Mouse (Mus musculus): ENCODE measurements around the gene Kmt2d. TPM values are rescaled to one million over a fixed set of nuclear protein-coding genes. Genes with fewer than 3 reads are reported as not detected.

The Kmt2d gene
- polyA plus RNA-seq, 1 experiment from 2014 or later = 8.5 TPM

DNA sequence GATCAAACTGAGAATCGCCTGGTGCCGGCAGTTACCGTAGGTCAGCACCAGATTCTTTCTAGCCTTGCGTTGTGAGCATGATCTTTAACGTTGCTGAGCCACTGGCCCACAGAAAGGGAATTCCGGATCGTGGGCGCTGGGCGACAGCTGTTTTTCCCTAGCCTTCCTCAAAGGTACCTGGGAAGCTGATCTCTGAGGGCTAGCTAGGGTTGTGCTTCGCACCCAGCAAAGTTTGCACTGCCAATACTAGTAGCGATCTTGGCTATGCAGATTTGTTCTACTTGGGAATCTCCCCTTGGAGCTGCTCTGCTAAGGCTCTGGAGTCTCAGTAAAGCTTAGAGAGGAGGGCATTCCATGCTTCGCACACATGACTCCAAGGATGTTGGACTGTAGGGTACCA lies 79.8 kb downstream of the Kmt2d start:
- H3K27ac ChIP-seq (ENCODE audit: low read length) = no peak overlapping the region
- no peak for ATAC-seq (replicated peaks; ENCODE audit: extremely low read depth, insufficient read depth, low FRiP score)
- H3K4me2 ChIP-seq (ENCODE audit: low read depth, low read length) = peak overlapping the region; percentile 61
- H3K36me3 ChIP-seq (ENCODE audit: control insufficient read depth, insufficient read depth) = no peaks in the 10 kb centered on the region
- peaks cover 95% of the 10 kb centered on the region for H3K27me3 ChIP-seq (ENCODE audit: control insufficient read depth, insufficient read depth, low read length)
- H3K4me3 ChIP-seq (ENCODE audit: low read length) = peak overlapping the region; percentile 48
- H3K9ac ChIP-seq (ENCODE audit: low read length) = 0 out of 2 replicates have a peak overlapping the region, but pooled peaks have one; percentile 33
- H3K4me1 ChIP-seq (ENCODE audit: control insufficient read depth, insufficient read depth, low read length) = peaks cover 27% of the 10 kb centered on the region
- 1% methylated on average over 12 of the region's 12 CpGs for WGBS
- no peaks in the 10 kb centered on the region for H3K9me3 ChIP-seq (replicated peaks; ENCODE audit: control insufficient read depth, low read length)

DNA sequence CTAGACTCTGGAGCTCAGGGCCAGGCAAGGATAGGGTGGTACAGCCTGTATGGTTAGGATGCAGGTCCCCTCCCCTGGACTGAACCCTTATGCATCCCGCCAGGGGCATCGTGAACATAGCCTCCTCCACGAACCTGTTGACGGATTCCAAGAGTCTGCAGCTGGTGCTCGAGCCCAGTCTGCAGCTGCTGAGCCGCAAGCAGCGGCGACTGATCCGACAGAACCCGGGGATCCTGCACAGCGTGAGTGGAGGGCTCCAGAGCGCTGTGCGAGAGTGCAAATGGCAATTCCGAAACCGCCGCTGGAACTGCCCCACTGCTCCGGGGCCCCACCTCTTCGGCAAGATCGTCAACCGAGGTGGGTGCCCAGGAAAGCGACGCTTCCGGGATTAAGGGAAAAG lies 80.2 kb downstream of the Kmt2d start:
- H3K4me2 ChIP-seq (ENCODE audit: low read depth, low read length) = peak overlapping the region; percentile 61
- H3K9me3 ChIP-seq (replicated peaks; ENCODE audit: control insufficient read depth, low read length) = 0 out of 2 replicates have a peak, but pooled peaks cover 2% of the 10 kb centered on the region
- WGBS = 2% methylated on average over 23 of the region's 23 CpGs
- H3K4me1 ChIP-seq (ENCODE audit: control insufficient read depth, insufficient read depth, low read length) = peaks cover 27% of the 10 kb centered on the region
- 0 out of 2 replicates have a peak overlapping the region, but pooled peaks have one; percentile 33 for H3K9ac ChIP-seq (ENCODE audit: low read length)
- peak overlapping the region; percentile 48 for H3K4me3 ChIP-seq (ENCODE audit: low read length)
- H3K27ac ChIP-seq (ENCODE audit: low read length) = no peak overlapping the region
- H3K27me3 ChIP-seq (ENCODE audit: control insufficient read depth, insufficient read depth, low read length) = peaks cover 91% of the 10 kb centered on the region
- no peaks in the 10 kb centered on the region for H3K36me3 ChIP-seq (ENCODE audit: control insufficient read depth, insufficient read depth)
- ATAC-seq (replicated peaks; ENCODE audit: extremely low read depth, insufficient read depth, low FRiP score) = no peak

DNA sequence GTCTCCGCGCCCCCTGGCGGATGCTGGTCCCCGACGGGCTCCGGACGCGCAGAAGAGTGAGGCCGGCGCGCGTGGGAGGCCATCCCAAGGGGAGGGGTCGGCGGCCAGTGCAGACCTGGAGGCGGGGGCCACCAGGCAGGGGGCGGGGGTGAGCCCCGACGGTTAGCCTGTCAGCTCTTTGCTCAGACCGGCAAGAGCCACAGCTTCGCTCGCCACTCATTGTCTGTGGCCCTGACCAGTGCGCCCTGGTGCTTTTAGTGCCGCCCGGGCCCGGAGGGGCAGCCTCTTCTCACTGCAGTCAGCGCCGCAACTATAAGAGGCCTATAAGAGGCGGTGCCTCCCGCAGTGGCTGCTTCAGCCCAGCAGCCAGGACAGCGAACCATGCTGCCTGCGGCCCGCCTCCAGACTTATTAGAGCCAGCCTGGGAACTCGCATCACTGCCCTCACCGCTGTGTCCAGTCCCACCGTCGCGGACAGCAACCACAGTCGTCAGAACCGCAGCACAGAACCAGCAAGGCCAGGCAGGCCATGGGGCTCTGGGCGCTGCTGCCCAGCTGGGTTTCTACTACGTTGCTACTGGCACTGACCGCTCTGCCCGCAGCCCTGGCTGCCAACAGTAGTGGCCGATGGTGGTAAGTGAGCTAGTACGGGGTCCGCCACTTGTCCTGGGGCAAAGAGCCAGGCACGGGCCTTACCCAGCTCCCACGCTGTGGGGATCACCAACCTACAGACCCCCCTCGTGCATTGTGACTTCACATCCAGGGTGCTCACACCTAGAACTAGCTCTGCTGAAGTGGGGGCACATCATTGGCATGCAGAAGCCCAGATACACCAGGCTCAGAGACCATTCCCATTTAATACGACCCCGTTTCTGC lies 81.1 kb downstream of the Kmt2d start, which contains the start of gene Wnt1:
TSS of gene Wnt1 (plus strand) at position 197 of the 875 bp plus-strand sequence.
- Histone ChIP-seq H3K9ac (ENCODE audit: low read length) (0 out of 2 replicates have a peak within 1 kb of the TSS, but pooled peaks have one; percentile 33), H3K4me1 (ENCODE audit: control insufficient read depth, insufficient read depth, low read length) (peaks cover 27% of the 10 kb centered on the region), H3K27ac (ENCODE audit: low read length) (no peak within 1 kb of the TSS), H3K27me3 (ENCODE audit: control insufficient read depth, insufficient read depth, low read length) (peaks cover 82% of the 10 kb centered on the region), H3K36me3 (ENCODE audit: control insufficient read depth, insufficient read depth) (no peaks in the 10 kb centered on the region), H3K4me2 (ENCODE audit: low read depth, low read length) (peak within 1 kb of the TSS; percentile 61), H3K9me3 (replicated peaks; ENCODE audit: control insufficient read depth, low read length) (0 out of 2 replicates have a peak, but pooled peaks cover 4% of the 10 kb centered on the region), H3K4me3 (ENCODE audit: low read length) (peak within 1 kb of the TSS; percentile 48)
- no peak for ATAC-seq (replicated peaks; ENCODE audit: extremely low read depth, insufficient read depth, low FRiP score)
- WGBS = 4% methylated on average over 51 of the region's 51 CpGs

DNA sequence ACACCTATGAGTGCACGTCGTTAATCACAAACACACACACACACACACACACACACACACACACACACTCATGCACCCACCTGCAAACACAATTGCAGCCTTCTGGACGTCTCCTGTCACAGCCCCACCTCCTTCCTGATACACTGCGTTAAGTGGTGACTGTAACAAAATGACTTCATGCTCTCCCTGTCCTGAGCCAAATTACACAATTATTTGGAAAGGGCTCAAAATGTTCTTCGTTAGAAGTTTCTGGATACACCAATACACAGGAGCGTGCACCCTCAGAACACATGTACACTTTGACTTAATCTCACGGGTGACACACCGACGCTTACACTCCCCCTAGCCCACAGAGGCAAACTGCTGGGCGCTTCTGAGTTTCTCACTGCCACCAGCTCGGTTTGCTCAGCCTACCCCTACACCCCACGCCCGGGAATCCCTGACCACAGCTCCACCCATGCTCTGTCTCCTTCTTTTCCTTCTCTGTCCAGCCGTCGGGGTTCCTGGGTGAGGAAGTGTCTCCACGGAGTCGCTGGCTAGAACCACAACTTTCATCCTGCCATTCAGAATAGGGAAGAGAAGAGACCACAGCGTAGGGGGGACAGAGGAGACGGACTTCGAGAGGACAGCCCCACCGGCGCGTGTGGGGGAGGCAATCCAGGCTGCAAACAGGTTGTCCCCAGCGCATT lies 81.9 kb downstream of the Kmt2d start:
- no peak overlapping the region for H3K27ac ChIP-seq (ENCODE audit: low read length)
- H3K4me2 ChIP-seq (ENCODE audit: low read depth, low read length) = 0 out of 2 replicates have a peak overlapping the region, but pooled peaks have one; percentile 23
- peaks cover 27% of the 10 kb centered on the region for H3K4me1 ChIP-seq (ENCODE audit: control insufficient read depth, insufficient read depth, low read length)
- ATAC-seq (replicated peaks; ENCODE audit: extremely low read depth, insufficient read depth, low FRiP score) = no peak
- 12% methylated on average over 24 of the region's 24 CpGs for WGBS
- H3K27me3 ChIP-seq (ENCODE audit: control insufficient read depth, insufficient read depth, low read length) = peaks cover 74% of the 10 kb centered on the region
- H3K4me3 ChIP-seq (ENCODE audit: low read length) = no peak overlapping the region
- 0 out of 2 replicates have a peak, but pooled peaks cover 4% of the 10 kb centered on the region for H3K9me3 ChIP-seq (replicated peaks; ENCODE audit: control insufficient read depth, low read length)
- no peak overlapping the region for H3K9ac ChIP-seq (ENCODE audit: low read length)
- no peaks in the 10 kb centered on the region for H3K36me3 ChIP-seq (ENCODE audit: control insufficient read depth, insufficient read depth)

DNA sequence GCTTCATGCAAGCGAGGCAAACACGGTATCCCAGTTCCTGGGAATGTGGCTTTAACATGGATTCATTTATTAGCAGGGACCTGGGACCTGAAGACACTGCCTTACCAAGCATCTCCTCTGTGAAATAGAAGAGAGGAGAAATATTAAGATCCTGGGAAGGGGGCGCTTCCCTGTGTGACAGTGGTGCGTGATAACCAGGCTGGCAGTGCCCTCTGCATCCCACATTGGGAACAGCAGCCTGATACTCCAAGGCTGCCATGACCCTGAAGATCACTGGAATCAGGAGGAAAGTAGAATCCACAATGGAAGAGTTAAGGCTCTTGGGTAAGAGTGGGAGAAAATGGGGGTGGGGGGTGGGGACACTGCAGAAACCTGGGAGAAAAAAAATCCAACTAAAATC lies 83.1 kb downstream of the Kmt2d start:
- 43% methylated on average over 4 of the region's 4 CpGs for WGBS
- Histone ChIP-seq H3K4me3 (ENCODE audit: low read length) (no peak overlapping the region), H3K9ac (ENCODE audit: low read length) (no peak overlapping the region), H3K36me3 (ENCODE audit: control insufficient read depth, insufficient read depth) (no peaks in the 10 kb centered on the region), H3K27me3 (ENCODE audit: control insufficient read depth, insufficient read depth, low read length) (peaks cover 62% of the 10 kb centered on the region), H3K9me3 (replicated peaks; ENCODE audit: control insufficient read depth, low read length) (0 out of 2 replicates have a peak, but pooled peaks cover 4% of the 10 kb centered on the region), H3K4me2 (ENCODE audit: low read depth, low read length) (no peak overlapping the region), H3K27ac (ENCODE audit: low read length) (no peak overlapping the region), H3K4me1 (ENCODE audit: control insufficient read depth, insufficient read depth, low read length) (peaks cover 23% of the 10 kb centered on the region)
- ATAC-seq (replicated peaks; ENCODE audit: extremely low read depth, insufficient read depth, low FRiP score) = no peak

DNA sequence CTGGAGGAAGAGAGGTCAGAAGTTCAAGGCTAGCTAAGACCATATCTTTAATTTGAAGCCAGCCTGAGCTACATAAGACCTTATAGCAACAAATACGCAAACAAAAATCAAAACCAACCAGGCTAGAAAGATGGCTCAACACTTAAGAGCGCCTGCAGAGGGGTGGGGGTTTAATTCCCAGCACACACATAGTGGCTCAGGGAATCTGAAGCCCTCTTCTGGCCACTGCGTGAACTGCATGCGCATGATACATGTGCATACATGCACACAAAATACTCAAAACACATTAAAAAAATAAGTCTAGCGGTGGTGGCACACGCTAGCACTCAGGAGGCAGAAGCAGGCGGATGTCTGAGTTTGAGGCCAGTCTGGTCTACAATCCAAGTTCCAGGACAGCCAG lies 85.3 kb downstream of the Kmt2d start:
- no peak for ATAC-seq (replicated peaks; ENCODE audit: extremely low read depth, insufficient read depth, low FRiP score)
- Histone ChIP-seq H3K27me3 (ENCODE audit: control insufficient read depth, insufficient read depth, low read length) (peaks cover 51% of the 10 kb centered on the region), H3K9ac (ENCODE audit: low read length) (no peak overlapping the region), H3K27ac (ENCODE audit: low read length) (no peak overlapping the region), H3K36me3 (ENCODE audit: control insufficient read depth, insufficient read depth) (no peaks in the 10 kb centered on the region), H3K4me3 (ENCODE audit: low read length) (no peak overlapping the region), H3K9me3 (replicated peaks; ENCODE audit: control insufficient read depth, low read length) (0 out of 2 replicates have a peak, but pooled peaks cover 4% of the 10 kb centered on the region), H3K4me1 (ENCODE audit: control insufficient read depth, insufficient read depth, low read length) (peaks cover 5% of the 10 kb centered on the region), H3K4me2 (ENCODE audit: low read depth, low read length) (no peak overlapping the region)
- WGBS = 31% methylated on average over 7 of the region's 7 CpGs

Other genes with a start within 250 kb of the Kmt2d start
- 8.2 and 10.5 TPM in 2 replicates for gene Cacnb3, start 240.4 kb downstream of the Kmt2d start, polyA plus RNA-seq (2015; fragmentation: Nextera tagmentation; extraction: Ambion mirVana)
- 15.2 and 18.3 TPM in 2 replicates for gene Ddx23, start 208.3 kb downstream of the Kmt2d start, polyA plus RNA-seq (2015; fragmentation: Nextera tagmentation; extraction: Ambion mirVana)
- gene Rnd1, start 193.7 kb downstream of the Kmt2d start, polyA plus RNA-seq (2015; fragmentation: Nextera tagmentation; extraction: Ambion mirVana) = 1.1 and 1.7 TPM in 2 replicates
- 0.97 and 1.0 TPM in 2 replicates for gene Ccdc65, start 163.0 kb downstream of the Kmt2d start, polyA plus RNA-seq (2015; fragmentation: Nextera tagmentation; extraction: Ambion mirVana)
- gene Fkbp11, start 143.0 kb downstream of the Kmt2d start, polyA plus RNA-seq (2015; fragmentation: Nextera tagmentation; extraction: Ambion mirVana) = 23.0 and 27.7 TPM in 2 replicates
- gene Arf3, start 108.0 kb downstream of the Kmt2d start, polyA plus RNA-seq (2015; fragmentation: Nextera tagmentation; extraction: Ambion mirVana) = 35.8 and 36.4 TPM in 2 replicates
- 0.28 and 0.44 TPM in 2 replicates for gene Wnt10b, start 93.1 kb downstream of the Kmt2d start, polyA plus RNA-seq (2015; fragmentation: Nextera tagmentation; extraction: Ambion mirVana)
- gene Wnt1, start 81.3 kb downstream of the Kmt2d start, polyA plus RNA-seq (2015; fragmentation: Nextera tagmentation; extraction: Ambion mirVana) = not detected in 2 replicates
- 0.32 and 0.35 TPM in 2 replicates for gene Ddn, start 61.7 kb downstream of the Kmt2d start, polyA plus RNA-seq (2015; fragmentation: Nextera tagmentation; extraction: Ambion mirVana)
- gene Prkag1, start 39.7 kb downstream of the Kmt2d start, polyA plus RNA-seq (2015; fragmentation: Nextera tagmentation; extraction: Ambion mirVana) = 111 and 112 TPM in 2 replicates
- 5.6 and 7.3 TPM in 2 replicates for gene Rhebl1, start 23.3 kb upstream of the Kmt2d start, polyA plus RNA-seq (2015; fragmentation: Nextera tagmentation; extraction: Ambion mirVana)
- gene Dhh, start 27.3 kb upstream of the Kmt2d start, polyA plus RNA-seq (2015; fragmentation: Nextera tagmentation; extraction: Ambion mirVana) = 2.0 and 2.5 TPM in 2 replicates
- gene Lmbr1l, start 47.0 kb upstream of the Kmt2d start, polyA plus RNA-seq (2015; fragmentation: Nextera tagmentation; extraction: Ambion mirVana) = 13.3 and 13.9 TPM in 2 replicates
- 1,504 and 1,594 TPM in 2 replicates for gene Tuba1b, start 63.4 kb upstream of the Kmt2d start, polyA plus RNA-seq (2015; fragmentation: Nextera tagmentation; extraction: Ambion mirVana)
- gene Gm49450, start 82.3 kb upstream of the Kmt2d start, polyA plus RNA-seq (2015; fragmentation: Nextera tagmentation; extraction: Ambion mirVana) = not detected in 2 replicates
- 727 and 789 TPM in 2 replicates for gene Tuba1a, start 82.5 kb upstream of the Kmt2d start, polyA plus RNA-seq (2015; fragmentation: Nextera tagmentation; extraction: Ambion mirVana)
- gene Tuba1c, start 158.7 kb upstream of the Kmt2d start, polyA plus RNA-seq (2015; fragmentation: Nextera tagmentation; extraction: Ambion mirVana) = 130 and 149 TPM in 2 replicates
- 1.4 and 2.4 TPM in 2 replicates for gene Prph, start 184.0 kb upstream of the Kmt2d start, polyA plus RNA-seq (2015; fragmentation: Nextera tagmentation; extraction: Ambion mirVana)
- gene Troap, start 203.4 kb upstream of the Kmt2d start, polyA plus RNA-seq (2015; fragmentation: Nextera tagmentation; extraction: Ambion mirVana) = 27.8 and 29.4 TPM in 2 replicates
- 0.12 and 0.16 TPM in 2 replicates for gene C1ql4, start 216.6 kb upstream of the Kmt2d start, polyA plus RNA-seq (2015; fragmentation: Nextera tagmentation; extraction: Ambion mirVana)
- 0.43 and 0.52 TPM in 2 replicates for gene Dnajc22, start 222.0 kb upstream of the Kmt2d start, polyA plus RNA-seq (2015; fragmentation: Nextera tagmentation; extraction: Ambion mirVana)

Data from heart, embryonic 16.5 days (tissue).